Mouse (Mus musculus): ENCODE data around the gene Spag5. TPM values are rescaled to one million over a fixed set of nuclear protein-coding genes. Genes with fewer than 3 reads are reported as not detected.

Spag5 gene
- polyA plus RNA-seq, 1 experiment from 2014 or later: 34.1 TPM

GRCm38 (mm10) chr11:78313662-78314061 is 12.3 kb downstream of the Spag5 start:
- peaks cover 91% of the 10 kb centered on the region for H3K36me3 ChIP-seq (ENCODE audit: control insufficient read depth, insufficient read depth, low read length)
- H3K9me3 ChIP-seq (ENCODE audit: control insufficient read depth, low read length): no peaks in the 10 kb centered on the region
- no peaks in the 10 kb centered on the region for H3K4me1 ChIP-seq (replicated peaks; ENCODE audit: control insufficient read depth, insufficient read depth, low read length)
- 97% methylated on average over 2 of the region's 2 CpGs for WGBS
- DNase-seq (ENCODE audit: low spot score) (no peak), ATAC-seq (replicated peaks; ENCODE audit: low FRiP score, low TSS enrichment, low read depth) (no peak)
- no peak overlapping the region for H3K4me3 ChIP-seq (ENCODE audit: low read depth, low read length)
- H3K4me2 ChIP-seq (ENCODE audit: low read length): no peak overlapping the region
- no peak overlapping the region for H3K27ac ChIP-seq (ENCODE audit: low read depth)
- H3K27me3 ChIP-seq (replicated peaks; ENCODE audit: control insufficient read depth, insufficient read depth, low read length): no peaks in the 10 kb centered on the region
- H3K9ac ChIP-seq (ENCODE audit: low read length): no peak overlapping the region

DNA sequence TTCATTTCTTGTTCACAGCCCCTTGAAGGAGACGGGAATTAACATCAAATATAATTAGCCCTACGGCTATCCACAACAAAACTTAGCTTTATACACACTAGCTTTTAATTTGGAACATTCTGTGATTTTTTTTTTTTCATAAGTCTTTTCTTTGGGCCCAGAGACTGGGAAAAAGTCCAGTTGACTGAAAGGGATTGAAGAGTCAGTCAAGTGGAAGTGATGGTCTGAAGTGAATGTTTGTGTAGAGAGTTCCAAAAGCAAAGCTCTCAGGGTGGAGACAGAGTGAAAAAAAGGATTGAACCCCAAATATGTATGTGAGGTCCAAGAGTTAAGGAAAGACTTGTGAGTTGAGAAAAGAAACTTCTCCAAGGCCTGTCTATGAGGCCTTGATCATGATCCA is 17.1 kb downstream of the Spag5 start:
- DNase-seq (ENCODE audit: low spot score) (no peak), ATAC-seq (replicated peaks; ENCODE audit: low FRiP score, low TSS enrichment, low read depth) (no peak)
- Histone ChIP-seq H3K4me1 (replicated peaks; ENCODE audit: control insufficient read depth, insufficient read depth, low read length) (no peaks in the 10 kb centered on the region; the same call in 1 of the 2 replicates), H3K27ac (ENCODE audit: low read depth) (no peak overlapping the region), H3K9me3 (ENCODE audit: control insufficient read depth, low read length) (no peaks in the 10 kb centered on the region), H3K36me3 (ENCODE audit: control insufficient read depth, insufficient read depth, low read length) (peaks cover 84% of the 10 kb centered on the region), H3K9ac (ENCODE audit: low read length) (no peak overlapping the region), H3K27me3 (replicated peaks; ENCODE audit: control insufficient read depth, insufficient read depth, low read length) (no peaks in the 10 kb centered on the region), H3K4me2 (ENCODE audit: low read length) (no peak overlapping the region), H3K4me3 (ENCODE audit: low read depth, low read length) (no peak overlapping the region)
- WGBS: 91% methylated on average over 2 of the region's 2 CpGs

DNA sequence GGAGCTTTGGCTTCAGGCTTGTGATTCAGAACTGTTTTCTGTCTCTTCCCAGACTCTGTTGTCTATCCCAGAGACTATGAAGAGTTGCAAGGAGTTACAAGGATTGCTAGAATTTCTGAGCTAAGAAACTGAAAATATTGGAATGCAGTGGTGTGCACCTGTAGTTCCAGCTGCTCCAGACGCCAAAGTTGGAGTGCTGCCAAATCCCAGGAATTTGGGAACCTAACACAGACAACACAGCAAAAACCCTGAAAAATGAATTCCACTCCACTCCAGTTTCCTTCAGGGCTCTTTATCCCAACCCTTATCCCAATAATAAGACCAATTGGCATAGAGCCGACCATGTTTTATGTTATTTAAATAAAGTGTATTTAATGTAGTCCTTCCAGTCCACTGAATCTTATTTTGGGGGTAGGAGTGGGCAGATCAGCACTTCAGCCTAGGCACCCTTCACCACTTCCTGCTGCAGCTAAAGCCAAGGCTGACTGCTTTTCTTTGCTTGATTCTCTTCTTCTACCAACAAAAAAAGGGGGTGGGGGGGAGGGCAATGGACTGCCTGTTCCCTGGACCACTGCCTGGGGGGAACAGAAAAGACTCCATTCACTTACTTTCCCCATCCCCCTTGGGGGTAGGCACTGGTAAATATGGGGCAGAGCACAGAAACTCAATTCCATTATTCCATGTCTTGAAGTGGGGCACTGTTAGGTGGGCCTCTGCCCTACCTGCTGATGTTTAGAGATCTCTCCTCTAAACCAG is 20.9 kb downstream of the Spag5 start:
- WGBS: 36% methylated on average over 2 of the region's 2 CpGs
- no peak for DNase-seq (ENCODE audit: low spot score)
- ATAC-seq (replicated peaks; ENCODE audit: low FRiP score, low TSS enrichment, low read depth): no peak; the same call in none of the 2 replicates
- no peaks in the 10 kb centered on the region; the same call in 1 of the 2 replicates for H3K4me1 ChIP-seq (replicated peaks; ENCODE audit: control insufficient read depth, insufficient read depth, low read length)
- H3K27ac ChIP-seq (ENCODE audit: low read depth): 0 out of 2 replicates have a peak overlapping the region, but pooled peaks have one; percentile 11
- H3K4me3 ChIP-seq (ENCODE audit: low read depth, low read length): no peak overlapping the region
- H3K9ac ChIP-seq (ENCODE audit: low read length): no peak overlapping the region
- no peaks in the 10 kb centered on the region for H3K9me3 ChIP-seq (ENCODE audit: control insufficient read depth, low read length)
- H3K36me3 ChIP-seq (ENCODE audit: control insufficient read depth, insufficient read depth, low read length): peaks cover 48% of the 10 kb centered on the region
- no peaks in the 10 kb centered on the region for H3K27me3 ChIP-seq (replicated peaks; ENCODE audit: control insufficient read depth, insufficient read depth, low read length)
- H3K4me2 ChIP-seq (ENCODE audit: low read length): peak overlapping the region; percentile 34; the same call in 1 of the 2 replicates

DNA sequence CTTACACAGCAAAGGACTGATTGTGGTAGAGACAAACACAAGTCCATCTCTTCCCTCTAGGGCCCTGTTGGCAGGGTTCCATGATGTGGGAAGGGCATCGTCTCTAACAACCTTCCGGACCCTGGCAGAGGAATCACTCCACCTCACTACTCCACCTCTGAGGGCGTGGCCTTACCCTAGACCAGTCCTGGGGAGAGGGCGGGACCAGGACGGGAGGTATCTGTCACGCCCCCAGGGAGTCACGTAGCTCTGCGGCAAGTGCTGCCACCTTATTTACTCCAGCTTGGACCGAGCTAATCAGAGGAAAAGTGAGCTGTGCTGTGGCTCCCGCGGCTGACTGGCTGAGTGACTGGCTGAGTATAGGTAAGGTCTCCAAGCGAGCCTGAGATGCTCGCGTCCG is 21.5 kb downstream of the Spag5 start, which contains the start of gene Aldoc:
Gene Aldoc (plus strand): TSS at position 109 of the 400 bp plus-strand sequence.
- 4% methylated on average over 15 of the region's 15 CpGs for WGBS
- ATAC-seq (replicated peaks; ENCODE audit: low FRiP score, low TSS enrichment, low read depth): peak; percentile 94
- Histone ChIP-seq H3K4me3 (ENCODE audit: low read depth, low read length) (peak within 1 kb of the TSS; percentile 16), H3K36me3 (ENCODE audit: control insufficient read depth, insufficient read depth, low read length) (peaks cover 42% of the 10 kb centered on the region), H3K4me1 (replicated peaks; ENCODE audit: control insufficient read depth, insufficient read depth, low read length) (no peaks in the 10 kb centered on the region; the same call in 1 of the 2 replicates), H3K27ac (ENCODE audit: low read depth) (0 out of 2 replicates have a peak within 1 kb of the TSS, but pooled peaks have one; percentile 11), H3K27me3 (replicated peaks; ENCODE audit: control insufficient read depth, insufficient read depth, low read length) (no peaks in the 10 kb centered on the region), H3K4me2 (ENCODE audit: low read length) (peak within 1 kb of the TSS; percentile 34), H3K9me3 (ENCODE audit: control insufficient read depth, low read length) (no peaks in the 10 kb centered on the region), H3K9ac (ENCODE audit: low read length) (peak within 1 kb of the TSS; percentile 5; the same call in 1 of the 2 replicates)
- peak; percentile 80 for DNase-seq (ENCODE audit: low spot score)

DNA sequence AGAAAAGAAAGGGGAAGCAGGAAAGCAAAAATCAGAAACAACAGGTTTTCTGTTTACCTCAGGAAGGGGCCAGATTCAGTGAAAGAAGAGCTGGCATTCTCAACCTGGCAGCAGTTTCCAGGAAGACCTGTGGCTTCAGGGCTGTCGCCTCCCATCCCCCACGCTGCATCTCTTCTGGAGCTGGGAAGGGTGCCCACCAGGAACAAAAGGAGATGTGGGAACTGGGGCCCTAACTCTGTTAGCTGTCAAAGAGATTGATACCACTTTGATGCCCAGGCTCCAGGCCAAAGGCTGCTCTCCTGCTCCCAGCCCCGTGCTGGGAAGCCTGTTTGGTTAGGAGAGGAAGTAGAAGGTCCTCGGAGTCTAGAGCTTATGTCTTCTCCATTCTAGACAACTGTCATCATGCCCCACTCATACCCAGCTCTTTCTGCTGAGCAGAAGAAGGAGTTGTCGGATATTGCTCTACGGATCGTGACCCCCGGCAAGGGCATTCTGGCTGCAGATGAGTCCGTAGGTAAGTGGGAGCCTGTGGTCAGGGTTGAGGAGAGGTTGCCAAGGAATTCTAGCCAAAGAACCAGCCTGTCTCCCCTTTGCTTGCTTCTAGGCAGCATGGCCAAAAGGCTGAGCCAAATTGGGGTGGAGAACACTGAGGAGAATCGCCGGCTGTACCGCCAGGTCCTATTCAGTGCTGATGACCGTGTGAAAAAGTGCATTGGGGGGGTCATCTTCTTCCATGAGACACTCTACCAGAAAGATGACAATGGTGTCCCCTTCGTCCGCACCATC is 22.9 kb downstream of the Spag5 start:
- peaks cover 5% of the 10 kb centered on the region for H3K4me1 ChIP-seq (replicated peaks; ENCODE audit: control insufficient read depth, insufficient read depth, low read length)
- H3K9me3 ChIP-seq (ENCODE audit: control insufficient read depth, low read length): no peaks in the 10 kb centered on the region
- 87% methylated on average over 15 of the region's 15 CpGs for WGBS
- no peak overlapping the region for H3K4me2 ChIP-seq (ENCODE audit: low read length)
- no peak overlapping the region for H3K9ac ChIP-seq (ENCODE audit: low read length)
- H3K36me3 ChIP-seq (ENCODE audit: control insufficient read depth, insufficient read depth, low read length): peaks cover 28% of the 10 kb centered on the region
- DNase-seq (ENCODE audit: low spot score) (no peak), ATAC-seq (replicated peaks; ENCODE audit: low FRiP score, low TSS enrichment, low read depth) (no peak)
- H3K27ac ChIP-seq (ENCODE audit: low read depth): no peak overlapping the region
- no peaks in the 10 kb centered on the region for H3K27me3 ChIP-seq (replicated peaks; ENCODE audit: control insufficient read depth, insufficient read depth, low read length)
- H3K4me3 ChIP-seq (ENCODE audit: low read depth, low read length): no peak overlapping the region

DNA sequence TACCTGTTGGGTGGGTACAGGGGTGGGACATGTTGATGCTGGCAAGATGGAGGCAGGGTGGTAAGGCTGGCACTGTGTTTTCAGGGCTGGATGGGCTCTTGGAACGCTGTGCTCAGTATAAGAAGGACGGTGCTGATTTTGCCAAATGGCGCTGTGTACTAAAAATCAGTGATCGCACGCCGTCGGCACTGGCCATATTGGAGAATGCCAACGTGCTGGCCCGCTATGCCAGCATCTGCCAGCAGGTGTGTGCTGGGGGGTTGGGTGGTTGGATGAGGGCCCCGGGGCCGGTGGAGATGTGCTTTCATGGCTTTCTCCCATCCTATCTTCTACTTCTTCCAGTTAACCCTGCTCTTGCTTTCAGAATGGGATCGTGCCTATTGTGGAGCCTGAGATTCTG is 23.6 kb downstream of the Spag5 start:
- DNase-seq (ENCODE audit: low spot score) (no peak), ATAC-seq (replicated peaks; ENCODE audit: low FRiP score, low TSS enrichment, low read depth) (no peak)
- H3K27ac ChIP-seq (ENCODE audit: low read depth): no peak overlapping the region
- H3K4me1 ChIP-seq (replicated peaks; ENCODE audit: control insufficient read depth, insufficient read depth, low read length): peaks cover 7% of the 10 kb centered on the region
- H3K4me3 ChIP-seq (ENCODE audit: low read depth, low read length): no peak overlapping the region
- no peak overlapping the region for H3K4me2 ChIP-seq (ENCODE audit: low read length)
- H3K9ac ChIP-seq (ENCODE audit: low read length): no peak overlapping the region
- peaks cover 20% of the 10 kb centered on the region for H3K36me3 ChIP-seq (ENCODE audit: control insufficient read depth, insufficient read depth, low read length)
- no peaks in the 10 kb centered on the region for H3K9me3 ChIP-seq (ENCODE audit: control insufficient read depth, low read length)
- WGBS: 86% methylated on average over 12 of the region's 12 CpGs
- no peaks in the 10 kb centered on the region for H3K27me3 ChIP-seq (replicated peaks; ENCODE audit: control insufficient read depth, insufficient read depth, low read length)

DNA sequence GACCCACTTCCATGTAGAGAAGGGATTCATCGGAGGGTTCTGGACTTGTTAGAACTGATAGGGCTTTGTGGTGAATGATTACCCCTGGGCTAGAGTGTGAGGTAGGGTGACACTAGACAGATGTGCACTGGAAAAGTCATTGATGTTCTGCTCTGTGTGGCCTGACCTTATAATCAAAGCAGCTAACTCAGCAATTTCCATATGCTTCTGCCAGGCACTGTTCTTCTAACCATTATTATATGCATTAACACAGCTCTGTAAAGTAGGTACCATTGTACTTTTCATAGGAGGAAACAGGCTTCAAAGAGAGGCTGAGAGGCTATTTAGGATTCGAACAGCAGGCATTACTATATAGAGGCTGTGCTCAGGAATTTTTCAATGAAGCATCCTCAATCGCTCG is 25.9 kb downstream of the Spag5 start:
- no peak for ATAC-seq (replicated peaks; ENCODE audit: low FRiP score, low TSS enrichment, low read depth)
- no peaks in the 10 kb centered on the region for H3K9me3 ChIP-seq (ENCODE audit: control insufficient read depth, low read length)
- no peaks in the 10 kb centered on the region for H3K36me3 ChIP-seq (ENCODE audit: control insufficient read depth, insufficient read depth, low read length)
- H3K4me2 ChIP-seq (ENCODE audit: low read length): no peak overlapping the region
- 92% methylated on average over 4 of the region's 4 CpGs for WGBS
- no peak overlapping the region for H3K9ac ChIP-seq (ENCODE audit: low read length)
- no peak for DNase-seq (ENCODE audit: low spot score)
- no peak overlapping the region for H3K27ac ChIP-seq (ENCODE audit: low read depth)
- peaks cover 7% of the 10 kb centered on the region for H3K4me1 ChIP-seq (replicated peaks; ENCODE audit: control insufficient read depth, insufficient read depth, low read length)
- no peak overlapping the region for H3K4me3 ChIP-seq (ENCODE audit: low read depth, low read length)
- no peaks in the 10 kb centered on the region for H3K27me3 ChIP-seq (replicated peaks; ENCODE audit: control insufficient read depth, insufficient read depth, low read length)

- Histone ChIP-seq H3K36me3 (ENCODE audit: control insufficient read depth, insufficient read depth, low read length) (peaks cover 2% of the 10 kb centered on the region; the same call in 1 of the 2 replicates), H3K4me2 (ENCODE audit: low read length) (peak within 1 kb of the TSS; percentile 91), H3K27ac (ENCODE audit: low read depth) (0 out of 2 replicates have a peak within 1 kb of the TSS, but pooled peaks have one; percentile 47), H3K4me3 (ENCODE audit: low read depth, low read length) (peak within 1 kb of the TSS; percentile 79), H3K27me3 (replicated peaks; ENCODE audit: control insufficient read depth, insufficient read depth, low read length) (no peaks in the 10 kb centered on the region), H3K9me3 (ENCODE audit: control insufficient read depth, low read length) (no peaks in the 10 kb centered on the region), H3K9ac (ENCODE audit: low read length) (peak within 1 kb of the TSS; percentile 84), H3K4me1 (replicated peaks; ENCODE audit: control insufficient read depth, insufficient read depth, low read length) (peaks cover 7% of the 10 kb centered on the region)
- ATAC-seq (replicated peaks; ENCODE audit: low FRiP score, low TSS enrichment, low read depth) (peak; percentile 94), DNase-seq (ENCODE audit: low spot score) (peak; percentile 97)
- WGBS: 11% methylated on average over 36 of the region's 37 CpGs
These were observed 26.5 kb downstream of the Spag5 start, which contains the start of gene Pigs for GRCm38 (mm10) chr11:78327634-78328511. TSS of gene Pigs (plus strand) at chr11:78328415.
